Mouse (Mus musculus) heart, postnatal 0 days (tissue): ENCODE measurements around the gene Slc26a10. TPM values are rescaled to one million over a fixed set of nuclear protein-coding genes. Genes with fewer than 3 reads are reported as not detected.
"Not testable (repeated sequence)": the region's sequence is repeated elsewhere in the genome, so short reads cannot be mapped to it uniquely, and the experiment has no call there.

Experiments used
- ATAC-seq: fragments of 200-750 bp; cut with Nextera tagmentation; 2 replicates; pipeline ENCODE4 v1.8.0; 2017; ENCODE audit warnings: low read depth, moderate number of reproducible peaks, moderate library complexity; ENCODE audit not compliant: insufficient read depth
- DNase-seq: peaks from one replicate; pipeline ENCODE4 v3.0.0-alpha.2; 2016; ENCODE audit warnings: low spot score
- H3K27ac ChIP-seq: fragments of 300-500 bp; sonication (generic); 2 replicates; pipeline ENCODE4 v1.5.1; 2014; ENCODE audit warnings: low read depth, mild to moderate bottlenecking
- H3K27me3 ChIP-seq: fragments of 300-500 bp; sonication (generic); 2 replicates; pipeline ENCODE4 v1.6.1; 2014; ENCODE audit warnings: low read length, mixed read lengths; ENCODE audit not compliant: control insufficient read depth, insufficient read depth
- H3K36me3 ChIP-seq: fragments of 300-500 bp; sonication (generic); replicated peaks from 2 replicates; pipeline ENCODE4 v1.6.1; 2014; ENCODE audit warnings: low read length, mixed read lengths; ENCODE audit not compliant: control insufficient read depth, insufficient read depth
- H3K4me1 ChIP-seq: fragments of 300-500 bp; sonication (generic); 2 replicates; pipeline ENCODE4 v1.6.1; 2014; ENCODE audit warnings: antibody characterized with exemption; ENCODE audit not compliant: control insufficient read depth, insufficient read depth
- H3K4me2 ChIP-seq: fragments of 300-500 bp; sonication (generic); 2 replicates; pipeline ENCODE4 v1.6.1; 2014; ENCODE audit warnings: low read depth, mild to moderate bottlenecking, low read length, moderate library complexity
- H3K4me3 ChIP-seq: fragments of 300-500 bp; sonication (generic); 2 replicates; pipeline ENCODE4 v1.5.1; 2014; ENCODE audit warnings: low read depth, low read length
- H3K9ac ChIP-seq: fragments of 300-500 bp; sonication (generic); replicated peaks from 2 replicates; pipeline ENCODE4 v1.6.1; 2014; ENCODE audit warnings: low read depth, low read length, mixed read lengths
- H3K9me3 ChIP-seq: fragments of 300-500 bp; sonication (generic); replicated peaks from 2 replicates; pipeline ENCODE4 v1.6.1; 2016; ENCODE audit warnings: low read length; ENCODE audit not compliant: control insufficient read depth
- CTCF ChIP-seq: IDR thresholded peaks from 2 replicates; pipeline ENCODE4 v1.5.1; 2016; ENCODE audit warnings: antibody characterized with exemption, control low read depth, low read depth
- EP300 ChIP-seq: IDR thresholded peaks from 2 replicates; pipeline ENCODE4 v1.6.1; 2016; ENCODE audit warnings: antibody characterized with exemption, low read depth
- WGBS: fragments of 180-500 bp; shearing (Covaris S2); extraction: QIAGEN DNeasy Blood & Tissue Kit; methylation state at CpG from one replicate; pipeline ENCODE4 v1.1.7; 2014; 5-methylcytosine and 5-hydroxymethylcytosine counted together
- polyA plus RNA-seq: library from polyadenylated mRNA; unstranded; fragments of >200 nt; fragmentation: Nextera tagmentation; extraction: Ambion mirVana; gene quantifications from 2 replicates; pipeline ENCODE4 v1.2.1, GENCODE M21; 2015
- total RNA-seq: library from RNA; depleted of rRNA; stranded (reverse); fragments of >200 nt; gene quantifications from 2 replicates; pipeline ENCODE4 v1.2.3, GENCODE M21; 2014; ENCODE audit warnings: low replicate concordance

Slc26a10 gene
- total and polyA plus RNA-seq, 2 experiments from 2014 or later: 23.3 to 61.2 TPM

DNA sequence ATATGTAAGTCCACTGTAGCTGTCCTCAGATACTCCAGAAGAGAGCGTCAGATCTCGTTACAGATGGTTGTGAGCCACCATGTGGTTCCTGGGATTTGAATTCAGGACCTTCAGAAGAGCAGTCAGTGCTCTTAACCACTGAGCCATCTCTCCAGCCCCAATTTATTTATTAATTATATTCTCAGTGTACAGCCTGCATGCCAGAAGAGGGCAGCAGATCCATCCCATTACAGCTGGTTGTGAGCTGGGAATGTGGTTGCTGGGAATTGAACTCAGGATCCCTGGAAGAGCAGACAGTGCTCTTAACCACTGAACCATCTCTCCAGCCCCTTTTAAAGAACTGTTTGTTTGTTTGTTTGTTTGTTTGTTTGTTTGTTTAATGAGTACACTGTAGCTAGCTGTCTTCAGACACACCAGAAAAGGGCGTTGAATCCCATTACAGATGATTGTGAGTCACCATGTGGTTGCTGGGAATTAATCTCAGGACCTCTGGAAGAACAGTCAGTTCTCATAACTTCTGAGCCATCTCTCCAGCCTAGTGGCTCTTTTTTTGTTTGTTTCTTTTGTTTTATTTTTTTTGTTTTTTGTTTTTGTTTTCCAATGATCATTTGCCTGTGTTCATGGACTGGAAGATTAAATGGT lies 45.9 kb downstream of the Slc26a10 start:
- not testable (repeated sequence) for H3K36me3 ChIP-seq, H3K4me3 ChIP-seq, DNase-seq, H3K9ac ChIP-seq, H3K27me3 ChIP-seq, H3K9me3 ChIP-seq, H3K4me1 ChIP-seq, H3K27ac ChIP-seq, ATAC-seq, H3K4me2 ChIP-seq
- peak; percentile 37 for TF ChIP-seq CTCF
- WGBS: 81% methylated on average over 3 of the region's 3 CpGs

DNA sequence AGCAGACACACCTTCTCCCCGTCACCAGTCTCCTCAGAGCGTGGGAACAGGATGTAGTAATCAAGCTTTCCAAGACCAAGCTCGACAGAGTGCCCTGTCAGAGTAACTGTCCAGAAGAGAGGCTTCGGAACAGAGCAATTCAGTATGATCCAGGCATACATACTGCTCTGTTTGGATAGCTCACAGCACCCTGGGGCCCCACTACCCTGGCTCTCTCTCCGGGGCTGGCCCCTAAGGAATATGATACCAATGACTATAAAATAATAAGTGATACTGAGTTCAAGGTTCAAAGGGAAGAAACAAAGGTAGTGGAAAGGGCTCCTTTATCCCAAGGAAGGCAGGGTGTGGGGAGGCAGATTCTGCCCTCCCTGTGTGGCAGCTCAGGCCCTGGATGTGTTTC lies 48.0 kb downstream of the Slc26a10 start:
- H3K4me3 ChIP-seq: no peak overlapping the region
- no peak for TF ChIP-seq CTCF
- no peak for TF ChIP-seq EP300
- H3K27ac ChIP-seq: no peak overlapping the region
- H3K4me2 ChIP-seq: no peak overlapping the region
- H3K9me3 ChIP-seq: no peaks in the 10 kb centered on the region
- DNase-seq (no peak), ATAC-seq (no peak)
- 46% methylated on average over 5 of the region's 5 CpGs for WGBS
- no peaks in the 10 kb centered on the region for H3K27me3 ChIP-seq
- H3K36me3 ChIP-seq: no peaks in the 10 kb centered on the region
- no peaks in the 10 kb centered on the region for H3K4me1 ChIP-seq
- H3K9ac ChIP-seq: no peak overlapping the region

DNA sequence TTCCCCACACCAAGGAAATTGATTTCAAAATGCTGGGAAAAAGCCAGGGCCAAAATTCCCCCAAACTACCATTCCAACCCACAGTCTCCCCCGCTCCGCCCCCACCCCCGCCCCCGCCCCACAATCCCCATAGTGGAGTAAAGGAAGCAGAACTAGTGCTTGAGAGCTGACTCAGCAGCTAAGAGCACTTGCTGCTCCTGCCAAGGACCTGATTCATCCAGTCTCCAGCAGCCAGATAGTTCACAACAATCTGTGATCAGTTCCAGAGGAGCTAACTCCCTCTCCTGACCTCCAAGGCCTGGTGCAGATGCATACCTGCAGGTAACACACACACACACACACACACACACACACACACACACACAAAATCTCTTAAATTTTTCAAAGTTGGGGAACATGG lies 51.0 kb downstream of the Slc26a10 start:
- Histone ChIP-seq H3K4me3 (no peak overlapping the region), H3K27ac (no peak overlapping the region), H3K9ac (no peak overlapping the region), H3K9me3 (no peaks in the 10 kb centered on the region), H3K4me1 (no peaks in the 10 kb centered on the region), H3K27me3 (no peaks in the 10 kb centered on the region), H3K4me2 (no peak overlapping the region), H3K36me3 (no peaks in the 10 kb centered on the region)
- WGBS: 72% methylated on average over 4 of the region's 4 CpGs
- ATAC-seq: no peak
- DNase-seq: no peak
- TF ChIP-seq CTCF: no peak
- TF ChIP-seq EP300: no peak

DNA sequence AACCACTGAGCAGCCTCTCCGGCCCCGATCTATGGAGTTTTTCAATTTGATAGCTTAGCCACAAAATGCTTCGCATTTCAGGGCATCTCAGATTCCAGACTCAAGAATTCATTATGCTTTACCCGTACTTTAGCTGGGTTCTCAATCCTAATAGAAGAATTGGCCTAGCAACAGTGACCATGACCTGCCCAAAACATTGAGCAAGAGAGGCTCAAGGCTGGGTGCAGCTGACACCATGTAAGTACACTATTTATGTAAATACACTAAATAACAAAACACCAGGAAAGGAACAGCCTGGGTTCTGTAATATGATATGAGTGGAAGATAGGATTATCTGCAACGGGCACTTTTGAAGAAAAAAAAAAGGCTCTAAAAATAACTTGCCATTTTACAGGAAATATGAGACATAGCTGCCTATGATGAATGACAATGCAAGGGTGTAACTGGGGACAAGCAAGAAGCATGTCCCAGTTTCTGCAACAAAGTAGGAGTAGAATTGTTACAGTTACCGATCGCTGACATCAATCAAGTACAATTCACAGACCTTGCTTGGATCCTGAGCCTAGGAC lies 52.6 kb downstream of the Slc26a10 start:
- 66% methylated on average over 7 of the region's 7 CpGs for WGBS

DNA sequence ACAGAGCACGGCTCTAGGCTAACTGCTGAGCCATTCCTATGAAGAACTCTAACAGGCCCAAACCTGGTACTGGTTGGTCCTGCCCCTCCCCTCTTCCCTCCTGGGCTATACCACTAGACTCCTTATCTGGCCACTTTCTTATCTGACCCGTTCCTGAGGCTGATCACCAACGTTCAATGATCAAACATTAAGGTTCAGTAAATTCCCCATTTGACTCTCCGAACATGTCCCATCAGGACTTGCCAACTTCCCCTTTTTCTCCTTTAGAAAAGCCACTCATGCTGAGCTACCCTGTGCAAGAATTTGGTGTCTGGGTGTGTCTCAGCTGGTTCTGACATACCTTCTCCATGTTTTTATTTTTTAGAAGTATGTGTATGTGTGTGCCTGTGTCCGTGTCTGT lies 53.9 kb downstream of the Slc26a10 start:
- no peak overlapping the region for H3K27ac ChIP-seq
- ATAC-seq: no peak
- 58% methylated on average over 5 of the region's 5 CpGs for WGBS

More for the DNA sequence above, 52.6 kb downstream of the Slc26a10 start:
- H3K4me3 ChIP-seq: no peak overlapping the region
- no peak overlapping the region for H3K4me2 ChIP-seq
- no peaks in the 10 kb centered on the region for H3K36me3 ChIP-seq
- no peak overlapping the region for H3K9ac ChIP-seq
- DNase-seq: no peak
- H3K4me1 ChIP-seq: peaks cover 3% of the 10 kb centered on the region; the same call in 1 of the 2 replicates
- H3K27ac ChIP-seq: no peak overlapping the region
- no peaks in the 10 kb centered on the region for H3K9me3 ChIP-seq
- TF ChIP-seq CTCF (no peak), EP300 (no peak)
- no peaks in the 10 kb centered on the region for H3K27me3 ChIP-seq
- no peak for ATAC-seq

More for the DNA sequence above, 53.9 kb downstream of the Slc26a10 start:
- Histone ChIP-seq H3K27me3 (no peaks in the 10 kb centered on the region), H3K4me2 (no peak overlapping the region), H3K36me3 (no peaks in the 10 kb centered on the region), H3K9ac (no peak overlapping the region), H3K4me3 (no peak overlapping the region), H3K4me1 (peaks cover 3% of the 10 kb centered on the region; the same call in 1 of the 2 replicates), H3K9me3 (no peaks in the 10 kb centered on the region)
- TF ChIP-seq EP300: no peak
- no peak for TF ChIP-seq CTCF
- DNase-seq: no peak
